Mouse (Mus musculus) bone marrow macrophage, adult 2 months (primary cell): ENCODE data around the gene Kalrn. TPM values are rescaled to one million over a fixed set of nuclear protein-coding genes. Genes with fewer than 3 reads are reported as not detected.
A peak's percentile ranks its signal among the peaks of the same experiment; 100 is the strongest.

Experiments
- H3K27ac ChIP-seq: 2 replicates; pipeline ENCODE4 v1.5.1; 2012; ENCODE audit warnings: low read depth, low read length; ENCODE audit not compliant: insufficient read depth
- H3K4me1 ChIP-seq: 2 replicates; pipeline ENCODE4 v1.6.1; 2012; ENCODE audit warnings: low read length; ENCODE audit not compliant: control insufficient read depth, insufficient read depth
- H3K4me3 ChIP-seq: 2 replicates; pipeline ENCODE4 v1.5.1; 2012; ENCODE audit warnings: mild to moderate bottlenecking, low read length, moderate library complexity; ENCODE audit not compliant: insufficient read depth
- CTCF ChIP-seq: IDR thresholded peaks from 2 replicates; pipeline ENCODE4 v1.5.1; 2012; ENCODE audit warnings: low read depth, mild to moderate bottlenecking, low read length, moderate library complexity
- POLR2A ChIP-seq: IDR thresholded peaks from 2 replicates; pipeline ENCODE4 v1.6.1; 2012; ENCODE audit warnings: mild to moderate bottlenecking, low read depth, low read length, borderline replicate concordance
- polyA plus RNA-seq: library from polyadenylated mRNA; stranded (reverse); fragments of >200 nt; gene quantifications from 2 replicates; pipeline ENCODE4 v1.2.4, GENCODE M21; 2012; ENCODE audit not compliant: missing spikeins, insufficient read depth, insufficient read length

The Kalrn gene
- polyA plus RNA-seq, 1 experiment, result not detected

GRCm38 (mm10) chr16:34579671-34580326, 6.5 kb upstream of the Kalrn start:
- TF ChIP-seq POLR2A (no peak), CTCF (no peak)

GRCm38 (mm10) chr16:34573856-34574491, 642 bp upstream of the Kalrn start:
- no peak overlapping the region for H3K27ac ChIP-seq
- H3K4me3 ChIP-seq, result peak overlapping the region; percentile 56

More at GRCm38 (mm10) chr16:34579671-34580326, 6.5 kb upstream of the Kalrn start:
- Histone ChIP-seq H3K27ac (no peak overlapping the region), H3K4me1 (no peaks in the 10 kb centered on the region), H3K4me3 (no peak overlapping the region)

GRCm38 (mm10) chr16:34572406-34573150, 754 bp downstream of the Kalrn start:
- TF ChIP-seq POLR2A, result no peak
- no peak for TF ChIP-seq CTCF
- no peak overlapping the region for H3K27ac ChIP-seq
- H3K4me1 ChIP-seq, result no peaks in the 10 kb centered on the region
- peak overlapping the region; percentile 43 for H3K4me3 ChIP-seq

More at GRCm38 (mm10) chr16:34573856-34574491, 642 bp upstream of the Kalrn start:
- H3K4me1 ChIP-seq, result no peaks in the 10 kb centered on the region
- no peak for TF ChIP-seq CTCF
- no peak for TF ChIP-seq POLR2A

GRCm38 (mm10) chr16:34571931-34572405, 1.4 kb downstream of the Kalrn start:
- no peak overlapping the region for H3K27ac ChIP-seq
- TF ChIP-seq CTCF (no peak), POLR2A (no peak)
- H3K4me3 ChIP-seq, result no peak overlapping the region

GRCm38 (mm10) chr16:34569897-34570296, 3.4 kb downstream of the Kalrn start:
- no peak for TF ChIP-seq POLR2A
- no peak for TF ChIP-seq CTCF
- Histone ChIP-seq H3K27ac (no peak overlapping the region), H3K4me1 (no peaks in the 10 kb centered on the region), H3K4me3 (no peak overlapping the region)

More at GRCm38 (mm10) chr16:34571931-34572405, 1.4 kb downstream of the Kalrn start:
- no peaks in the 10 kb centered on the region for H3K4me1 ChIP-seq

GRCm38 (mm10) chr16:34568831-34569230, 4.5 kb downstream of the Kalrn start:
- Histone ChIP-seq H3K4me3 (no peak overlapping the region), H3K4me1 (no peaks in the 10 kb centered on the region), H3K27ac (no peak overlapping the region)
- TF ChIP-seq POLR2A (no peak), CTCF (no peak)

- no peaks in the 10 kb centered on the region for H3K4me1 ChIP-seq
- TF ChIP-seq POLR2A (no peak), CTCF (no peak)
These were observed 9.6 kb downstream of the Kalrn start for GRCm38 (mm10) chr16:34563593-34564280.

GRCm38 (mm10) chr16:34561734-34562135, 11.6 kb downstream of the Kalrn start:
- TF ChIP-seq POLR2A (no peak), CTCF (no peak)
- H3K4me1 ChIP-seq, result no peaks in the 10 kb centered on the region
- no peak overlapping the region for H3K27ac ChIP-seq
- no peak overlapping the region for H3K4me3 ChIP-seq

More at GRCm38 (mm10) chr16:34563593-34564280, 9.6 kb downstream of the Kalrn start:
- no peak overlapping the region for H3K4me3 ChIP-seq
- no peak overlapping the region for H3K27ac ChIP-seq

- no peak overlapping the region for H3K27ac ChIP-seq
- H3K4me1 ChIP-seq, result no peaks in the 10 kb centered on the region
- no peak overlapping the region for H3K4me3 ChIP-seq
- TF ChIP-seq CTCF, result no peak
- TF ChIP-seq POLR2A, result no peak
These were observed 12.5 kb downstream of the Kalrn start for GRCm38 (mm10) chr16:34560814-34561213.
